Mouse (Mus musculus) ES-Bruce4 (cell line): ENCODE measurements around the gene Slc7a6.

Experiments
- CTCF ChIP-seq: IDR thresholded peaks from one replicate; pipeline ENCODE4 v1.8.1; 2011; ENCODE audit warnings: low read depth, low read length
- EP300 ChIP-seq: IDR thresholded peaks from 2 replicates; pipeline ENCODE4 v1.6.1; 2011; ENCODE audit warnings: low read depth, low read length; ENCODE audit not compliant: insufficient read depth
- POLR2A ChIP-seq: IDR thresholded peaks from one replicate; pipeline ENCODE4 v1.8.1; 2011; ENCODE audit warnings: low read length; ENCODE audit not compliant: insufficient read depth

DNA sequence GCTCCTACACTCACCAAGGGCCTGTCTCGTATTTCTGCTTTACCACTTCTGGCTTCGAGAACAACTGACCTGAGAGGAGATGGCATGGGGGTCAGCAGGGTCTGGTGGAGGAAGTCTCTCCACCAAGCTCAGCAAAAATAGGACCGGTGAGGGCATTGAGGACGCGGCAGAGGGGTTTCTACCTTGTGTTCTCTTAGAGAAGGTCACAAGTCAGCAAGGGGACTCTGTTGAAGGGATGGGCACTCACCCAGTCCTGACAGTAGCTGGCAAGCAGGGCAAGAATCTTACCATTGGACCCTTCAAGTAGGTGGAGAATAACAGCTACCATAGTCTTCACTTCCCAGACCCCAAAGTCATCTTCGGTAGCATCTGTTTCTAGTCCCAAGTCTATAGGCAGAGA lies 34.7 kb upstream of the Slc7a6 start:
- TF ChIP-seq CTCF (no peak), POLR2A (no peak), EP300 (no peak)
